Mouse (Mus musculus): ENCODE measurements around the gene Mblac2. TPM values are rescaled to one million over a fixed set of nuclear protein-coding genes. Genes with fewer than 3 reads are reported as not detected.

The Mblac2 gene
- polyA plus RNA-seq, 1 experiment from 2014 or later = 7.3 TPM

Other genes starting within 250 kb of the Mblac2 start
- gene Adgrv1, start 78.2 kb upstream of the Mblac2 start, polyA plus RNA-seq (2014; fragmentation: Nextera tagmentation; extraction: Ambion mirVana) = 0.91 and 1.0 TPM in 2 replicates
- gene Lysmd3, start 53.7 kb upstream of the Mblac2 start, polyA plus RNA-seq (2014; fragmentation: Nextera tagmentation; extraction: Ambion mirVana) = 25.0 and 28.7 TPM in 2 replicates
- gene Polr3g, start 328 bp upstream of the Mblac2 start, polyA plus RNA-seq (2014; fragmentation: Nextera tagmentation; extraction: Ambion mirVana) = 16.1 and 18.1 TPM in 2 replicates
- 213 and 224 TPM in 2 replicates for gene Cetn3, start 71.7 kb downstream of the Mblac2 start, polyA plus RNA-seq (2014; fragmentation: Nextera tagmentation; extraction: Ambion mirVana)

Data from intestine, embryonic 14.5 days (tissue).